Mouse (Mus musculus): ENCODE data around the gene Add3. TPM values are rescaled to one million over a fixed set of nuclear protein-coding genes. Genes with fewer than 3 reads are reported as not detected.
A peak's percentile ranks its signal among the peaks of the same experiment; 100 is the strongest.

The Add3 gene
- polyA plus RNA-seq, 1 experiment from 2014 or later, result 118 TPM

DNA sequence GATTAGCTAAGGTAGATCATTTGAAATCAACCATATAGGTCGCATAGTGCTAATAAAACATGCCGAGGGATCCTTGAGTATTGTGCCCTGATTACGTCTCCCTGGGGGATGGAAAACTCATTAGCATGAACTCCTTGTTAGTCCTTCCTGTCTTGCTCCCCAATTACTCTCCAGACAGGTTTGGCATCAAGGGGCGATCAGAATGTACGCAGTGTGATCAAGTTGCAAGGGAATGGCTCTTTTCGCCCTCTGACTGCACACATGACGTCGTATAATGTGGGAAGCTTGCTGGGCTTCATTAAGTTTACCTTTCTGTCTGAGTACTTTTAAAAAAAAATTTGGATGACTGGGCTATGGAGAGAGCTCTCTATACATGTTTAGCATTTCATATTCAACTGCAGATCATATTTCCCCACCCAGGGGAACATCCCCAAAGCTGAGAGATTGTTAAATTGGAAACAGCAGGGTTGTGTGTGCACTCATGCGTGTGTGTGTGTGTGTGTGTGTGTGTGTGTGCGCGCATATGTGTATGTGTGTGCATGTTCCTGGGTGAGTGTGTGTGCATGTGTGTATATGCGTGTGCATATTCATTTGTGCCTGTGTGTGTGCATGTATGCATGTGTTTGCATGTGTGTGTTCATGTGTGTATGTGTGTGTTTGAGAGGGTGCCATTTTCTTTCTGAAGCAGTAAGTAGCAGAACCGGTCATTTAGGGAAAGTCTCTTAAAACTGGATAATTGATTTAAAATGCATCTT, 3.7 kb upstream of the Add3 start:
- Histone ChIP-seq H3K36me3 (no peaks in the 10 kb centered on the region), H3K9me3 (replicated peaks) (no peaks in the 10 kb centered on the region), H3K27me3 (no peaks in the 10 kb centered on the region), H3K4me2 (no peak overlapping the region), H3K27ac (no peak overlapping the region), H3K4me3 (no peak overlapping the region), H3K9ac (no peak overlapping the region), H3K4me1 (replicated peaks) (peaks cover 2% of the 10 kb centered on the region; the same call in 1 of the 2 replicates)
- ATAC-seq (replicated peaks; ENCODE audit: insufficient number of reproducible peaks, insufficient read depth, low FRiP score, low read depth), result no peak
- 75% methylated on average over 13 of the region's 13 CpGs for WGBS

DNA sequence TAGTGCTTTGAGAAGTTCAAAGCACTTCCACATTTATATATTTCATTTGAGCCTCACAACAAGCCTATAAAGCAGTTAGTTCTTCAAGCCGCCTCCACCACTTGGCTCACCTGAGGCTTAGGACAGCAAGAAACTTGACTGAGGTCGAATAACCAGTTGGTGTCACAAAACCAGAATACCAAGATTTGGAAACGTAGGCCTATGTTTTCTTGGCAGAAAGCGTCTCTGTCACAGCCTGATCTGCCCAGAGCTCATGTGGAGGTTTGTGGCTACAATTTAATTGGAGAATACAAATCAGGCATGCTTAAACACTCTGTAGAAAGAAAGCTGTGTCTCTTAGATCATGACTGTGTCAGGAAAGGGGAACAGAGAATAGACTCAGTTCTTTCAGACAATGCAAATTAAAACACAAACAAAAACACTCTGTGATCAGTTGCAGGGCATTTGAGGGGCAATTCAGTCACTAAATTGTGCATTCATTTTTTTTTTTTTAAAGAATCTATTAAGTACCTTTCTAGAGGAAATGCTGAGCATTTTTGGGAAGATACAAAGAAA, 3.0 kb upstream of the Add3 start:
- WGBS, result 70% methylated on average over 4 of the region's 4 CpGs
- H3K4me2 ChIP-seq, result no peak overlapping the region

DNA sequence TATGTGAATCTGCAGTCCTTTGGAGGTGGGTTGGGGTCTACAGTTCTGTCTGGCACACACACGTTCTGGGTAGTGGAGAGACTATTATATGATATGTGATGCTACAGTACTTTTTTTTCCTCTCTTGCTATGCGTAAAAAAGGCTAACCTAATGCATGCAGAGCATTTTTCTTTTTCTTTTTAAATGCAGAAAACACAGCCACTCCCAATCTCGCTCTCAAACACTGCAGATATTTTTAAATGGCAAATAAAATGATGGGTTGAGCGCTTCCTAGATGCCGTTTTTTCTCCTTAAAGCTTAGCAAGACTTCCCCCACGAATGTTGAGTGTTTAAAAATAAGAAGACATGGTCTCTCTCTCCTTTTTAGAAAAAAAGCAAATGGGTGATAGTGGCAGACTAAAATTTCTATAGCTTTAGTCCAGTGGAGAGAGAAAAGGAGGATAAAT, 584 bp downstream of the Add3 start:
- H3K9ac ChIP-seq, result peak overlapping the region; percentile 82
- peak overlapping the region; percentile 82 for H3K4me2 ChIP-seq
- H3K27ac ChIP-seq, result peak overlapping the region; percentile 94
- peak overlapping the region; percentile 99 for H3K4me3 ChIP-seq
- 2% methylated on average over 6 of the region's 6 CpGs for WGBS
- no peaks in the 10 kb centered on the region for H3K9me3 ChIP-seq (replicated peaks)
- no peak for ATAC-seq (replicated peaks; ENCODE audit: insufficient number of reproducible peaks, insufficient read depth, low FRiP score, low read depth)
- no peaks in the 10 kb centered on the region for H3K36me3 ChIP-seq
- H3K27me3 ChIP-seq, result no peaks in the 10 kb centered on the region
- H3K4me1 ChIP-seq (replicated peaks), result peaks cover 18% of the 10 kb centered on the region

More for the DNA sequence above, 3.0 kb upstream of the Add3 start:
- H3K4me1 ChIP-seq (replicated peaks), result peaks cover 3% of the 10 kb centered on the region; the same call in 1 of the 2 replicates
- H3K27ac ChIP-seq, result no peak overlapping the region
- H3K27me3 ChIP-seq, result no peaks in the 10 kb centered on the region
- ATAC-seq (replicated peaks; ENCODE audit: insufficient number of reproducible peaks, insufficient read depth, low FRiP score, low read depth), result no peak
- no peak overlapping the region for H3K4me3 ChIP-seq
- no peak overlapping the region for H3K9ac ChIP-seq
- H3K9me3 ChIP-seq (replicated peaks), result no peaks in the 10 kb centered on the region
- no peaks in the 10 kb centered on the region for H3K36me3 ChIP-seq

DNA sequence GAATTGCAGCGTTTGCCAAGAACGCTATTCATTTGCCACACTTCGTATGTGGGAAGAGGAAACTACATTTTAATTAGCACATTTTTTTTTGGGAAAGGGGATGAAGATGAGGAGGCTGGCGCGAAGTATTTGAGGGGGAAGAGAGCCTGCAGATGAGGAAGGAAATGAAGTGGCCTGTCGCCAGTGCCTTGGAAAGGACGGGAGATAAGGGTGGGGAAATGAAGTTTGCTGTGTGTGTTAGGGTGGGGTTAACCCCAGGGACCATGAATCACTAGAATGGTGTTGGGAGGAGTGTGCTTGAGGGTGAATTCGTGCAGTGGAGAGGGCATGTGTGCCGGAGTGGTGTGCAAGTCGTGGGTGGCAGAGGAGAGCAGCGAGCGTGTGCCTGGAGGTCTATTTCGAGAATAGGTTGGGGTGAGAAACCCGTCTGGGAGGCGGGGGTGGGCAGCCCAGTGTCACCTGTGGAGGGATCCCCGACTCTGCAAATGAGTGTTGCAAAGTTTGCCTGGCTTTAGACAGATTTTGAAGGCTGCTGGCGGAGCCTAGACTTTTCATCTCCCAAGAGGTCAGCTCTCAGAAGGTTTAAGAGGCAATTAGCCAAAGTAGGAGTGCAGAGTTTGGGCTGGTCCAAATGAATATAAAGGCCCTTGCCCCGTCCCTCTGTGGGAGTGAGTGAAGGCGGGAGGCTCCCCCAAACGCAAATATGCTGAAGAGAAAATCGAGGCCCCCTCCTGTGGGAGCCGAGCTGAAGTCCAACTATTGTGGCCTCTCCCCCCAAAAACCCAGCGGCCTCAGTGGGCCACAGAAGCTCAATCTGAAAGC, 1.2 kb downstream of the Add3 start:
- under 1% methylated on average over 23 of the region's 23 CpGs for WGBS
- ATAC-seq (replicated peaks; ENCODE audit: insufficient number of reproducible peaks, insufficient read depth, low FRiP score, low read depth), result peak; percentile 5
- H3K27ac ChIP-seq, result peak overlapping the region; percentile 94
- no peaks in the 10 kb centered on the region for H3K36me3 ChIP-seq
- no peaks in the 10 kb centered on the region for H3K27me3 ChIP-seq
- H3K9me3 ChIP-seq (replicated peaks), result no peaks in the 10 kb centered on the region
- peak overlapping the region; percentile 82 for H3K9ac ChIP-seq
- peaks cover 25% of the 10 kb centered on the region for H3K4me1 ChIP-seq (replicated peaks)
- peak overlapping the region; percentile 99 for H3K4me3 ChIP-seq
- H3K4me2 ChIP-seq, result peak overlapping the region; percentile 82

DNA sequence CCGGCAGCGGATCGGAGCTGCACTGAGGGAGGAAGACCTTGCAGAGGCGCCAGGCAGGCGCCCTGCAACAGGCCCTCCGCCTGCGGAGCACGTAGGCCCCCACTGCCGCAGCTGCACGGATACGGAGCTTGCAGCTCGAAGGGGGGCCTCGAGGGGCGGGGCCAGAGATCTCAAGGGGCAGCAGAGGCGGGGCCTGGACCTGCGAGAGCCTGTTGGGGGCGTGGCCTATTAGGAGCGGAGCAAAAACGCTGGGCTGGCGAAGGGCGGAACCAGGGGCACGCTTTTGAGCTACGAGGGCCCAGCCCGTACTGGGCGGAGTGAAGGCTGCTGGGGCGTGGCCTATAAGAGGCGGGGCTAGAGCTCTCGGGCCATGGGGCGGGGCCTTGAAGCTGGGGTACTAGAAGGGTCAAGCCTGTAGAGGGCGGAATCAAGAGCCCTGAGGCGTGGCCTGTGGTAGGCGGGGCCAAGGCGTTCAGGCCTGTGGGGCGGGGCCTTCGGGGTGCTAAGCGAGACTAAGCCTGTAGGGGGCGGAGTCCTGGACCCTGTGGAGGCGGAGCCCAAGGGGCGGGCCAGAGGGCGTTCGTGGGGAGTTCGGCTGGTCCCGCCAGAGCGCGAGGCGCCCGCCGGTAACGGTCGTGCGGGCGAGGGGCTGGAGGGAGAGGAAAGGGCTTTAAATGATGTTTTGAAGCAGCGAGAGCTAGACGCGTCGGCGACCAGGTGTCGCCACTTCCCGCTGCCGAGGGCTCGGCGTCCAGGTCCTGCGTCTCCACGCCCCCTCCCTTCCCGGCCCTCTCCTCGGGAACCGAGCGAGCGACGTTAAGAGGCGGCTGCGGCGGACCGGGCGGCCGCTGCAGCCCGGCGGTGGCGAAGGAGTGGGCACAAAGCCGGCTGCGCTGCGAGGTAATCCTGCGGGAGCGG, 2.2 kb downstream of the Add3 start:
- peak overlapping the region; percentile 94 for H3K27ac ChIP-seq
- H3K4me3 ChIP-seq, result peak overlapping the region; percentile 99
- peak overlapping the region; percentile 98 for H3K9ac ChIP-seq
- WGBS, result under 1% methylated on average over 84 of the region's 84 CpGs
- no peaks in the 10 kb centered on the region for H3K27me3 ChIP-seq
- H3K9me3 ChIP-seq (replicated peaks), result no peaks in the 10 kb centered on the region
- H3K4me1 ChIP-seq (replicated peaks), result peaks cover 31% of the 10 kb centered on the region
- peak; percentile 95 for ATAC-seq (replicated peaks; ENCODE audit: insufficient number of reproducible peaks, insufficient read depth, low FRiP score, low read depth)
- peak overlapping the region; percentile 82 for H3K4me2 ChIP-seq
- H3K36me3 ChIP-seq, result no peaks in the 10 kb centered on the region

DNA sequence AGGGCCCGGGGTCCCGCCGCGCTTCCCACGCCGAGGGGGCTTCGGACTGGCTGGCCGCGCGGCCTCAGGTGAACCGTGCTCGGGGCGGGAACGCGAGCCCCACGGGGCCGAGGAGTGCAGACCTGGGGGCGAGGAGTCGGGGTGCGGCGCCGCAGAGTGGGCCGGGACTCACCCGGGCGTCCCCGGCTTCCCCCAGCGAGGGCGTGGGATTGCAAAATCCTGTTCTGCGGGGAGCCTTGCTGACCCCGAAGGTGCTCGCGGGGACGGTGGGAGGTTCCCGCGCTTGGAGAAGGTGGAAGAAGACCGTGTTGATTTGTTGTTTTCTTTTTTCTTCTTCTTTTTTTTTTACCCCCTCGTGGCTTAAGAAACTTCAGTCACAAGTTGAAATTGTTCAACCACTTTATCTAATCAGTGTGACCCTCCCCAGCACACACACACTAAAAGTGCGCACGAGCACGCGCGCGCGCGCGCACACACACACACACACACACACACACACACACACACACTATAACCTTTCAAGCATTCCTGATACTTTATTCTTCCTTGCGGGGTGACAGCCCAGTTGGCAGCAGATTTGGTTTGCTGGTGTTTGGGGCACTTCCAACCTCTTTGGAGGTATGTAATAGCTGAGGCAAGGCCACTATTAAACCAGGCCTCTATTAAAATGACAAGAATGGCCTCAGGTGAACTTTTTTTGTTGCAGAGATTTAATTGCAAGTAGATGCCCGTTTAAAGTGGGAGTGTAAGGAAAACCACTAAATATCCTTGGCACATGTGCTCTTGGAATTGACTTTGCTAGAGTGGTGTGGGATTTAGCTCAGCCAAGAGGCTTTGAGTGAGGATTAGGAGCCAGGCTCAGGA, 3.1 kb downstream of the Add3 start:
- ATAC-seq (replicated peaks; ENCODE audit: insufficient number of reproducible peaks, insufficient read depth, low FRiP score, low read depth), result no peak
- H3K27ac ChIP-seq, result peak overlapping the region; percentile 90
- peaks cover 39% of the 10 kb centered on the region for H3K4me1 ChIP-seq (replicated peaks)
- under 1% methylated on average over 48 of the region's 48 CpGs for WGBS
- H3K36me3 ChIP-seq, result no peaks in the 10 kb centered on the region
- no peaks in the 10 kb centered on the region for H3K27me3 ChIP-seq
- peak overlapping the region; percentile 99 for H3K4me3 ChIP-seq
- H3K9me3 ChIP-seq (replicated peaks), result no peaks in the 10 kb centered on the region
- peak overlapping the region; percentile 98 for H3K9ac ChIP-seq
- H3K4me2 ChIP-seq, result peak overlapping the region; percentile 67

DNA sequence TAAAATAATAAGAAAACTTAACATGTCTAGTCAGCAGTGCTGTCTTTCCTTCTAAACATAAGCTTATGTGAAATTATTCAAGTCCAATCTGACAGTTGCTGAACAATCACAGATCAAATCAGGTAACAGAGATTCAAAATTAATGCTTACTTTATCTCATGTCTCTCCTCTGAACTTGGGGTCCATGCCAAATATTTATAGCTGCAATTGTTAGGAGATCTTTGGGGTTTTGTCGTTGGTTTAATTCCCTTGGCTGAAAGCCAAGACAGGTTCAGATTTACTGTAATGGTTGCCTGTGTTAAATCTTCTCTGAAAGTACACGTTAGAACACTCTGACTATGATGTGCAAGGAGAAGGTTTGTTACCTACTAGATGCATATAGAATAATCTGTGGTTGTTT, 4.8 kb downstream of the Add3 start:
- Histone ChIP-seq H3K4me3 (peak overlapping the region; percentile 14; the same call in 1 of the 2 replicates), H3K27ac (no peak overlapping the region), H3K4me1 (replicated peaks) (peaks cover 54% of the 10 kb centered on the region), H3K9me3 (replicated peaks) (no peaks in the 10 kb centered on the region), H3K27me3 (no peaks in the 10 kb centered on the region), H3K4me2 (peak overlapping the region; percentile 67), H3K36me3 (no peaks in the 10 kb centered on the region), H3K9ac (no peak overlapping the region; the same call in 1 of the 2 replicates)
- 3% methylated on average over 2 of the region's 2 CpGs for WGBS
- no peak for ATAC-seq (replicated peaks; ENCODE audit: insufficient number of reproducible peaks, insufficient read depth, low FRiP score, low read depth)

DNA sequence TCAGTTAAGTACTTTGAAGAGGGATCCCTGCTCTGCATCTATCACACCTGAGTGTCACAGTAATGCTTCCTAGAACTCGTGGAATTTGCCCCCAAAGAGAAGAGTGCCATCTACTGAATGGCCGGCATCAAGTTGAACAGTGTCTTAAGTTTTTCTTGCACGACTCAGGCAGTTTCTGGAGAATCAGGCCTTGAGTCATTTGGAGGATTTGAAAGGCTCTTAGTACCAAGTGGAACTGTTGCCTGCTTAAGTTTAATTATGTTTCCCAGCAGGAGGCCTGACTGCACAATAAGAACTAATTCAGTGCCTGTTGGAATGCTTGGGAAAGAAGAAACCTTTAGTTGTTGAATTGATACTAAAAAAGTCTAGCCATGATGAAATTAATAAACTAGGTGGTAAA, 9.1 kb downstream of the Add3 start:
- H3K36me3 ChIP-seq, result no peaks in the 10 kb centered on the region
- no peak overlapping the region for H3K4me2 ChIP-seq
- no peaks in the 10 kb centered on the region for H3K27me3 ChIP-seq
- no peak overlapping the region for H3K9ac ChIP-seq
- H3K9me3 ChIP-seq (replicated peaks), result no peaks in the 10 kb centered on the region
- H3K4me1 ChIP-seq (replicated peaks), result peaks cover 68% of the 10 kb centered on the region
- WGBS, result 34% methylated on average over 3 of the region's 3 CpGs
- peak overlapping the region; percentile 30; the same call in 1 of the 2 replicates for H3K27ac ChIP-seq
- no peak for ATAC-seq (replicated peaks; ENCODE audit: insufficient number of reproducible peaks, insufficient read depth, low FRiP score, low read depth)
- H3K4me3 ChIP-seq, result no peak overlapping the region

DNA sequence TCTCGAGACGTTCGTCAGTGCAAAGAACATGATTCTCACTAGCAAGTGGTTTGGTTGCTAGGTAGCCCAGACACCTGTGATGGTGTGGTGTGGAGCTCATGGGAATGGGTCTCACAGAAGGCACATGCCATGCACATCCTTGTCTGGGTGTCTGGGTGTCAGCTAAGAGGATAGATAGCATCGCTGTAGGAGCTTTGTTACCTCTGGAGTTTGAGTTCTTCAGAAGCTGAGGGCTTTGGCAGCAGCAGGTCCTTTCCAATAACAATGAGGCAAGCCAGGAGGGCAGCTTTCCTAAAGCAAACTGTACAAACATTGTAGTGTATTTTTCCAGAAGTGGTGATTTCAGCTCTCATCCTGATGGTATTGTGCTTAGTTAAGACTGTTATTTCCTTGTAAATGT, 12.2 kb downstream of the Add3 start:
- no peak for ATAC-seq (replicated peaks; ENCODE audit: insufficient number of reproducible peaks, insufficient read depth, low FRiP score, low read depth)
- no peak overlapping the region for H3K4me2 ChIP-seq

DNA sequence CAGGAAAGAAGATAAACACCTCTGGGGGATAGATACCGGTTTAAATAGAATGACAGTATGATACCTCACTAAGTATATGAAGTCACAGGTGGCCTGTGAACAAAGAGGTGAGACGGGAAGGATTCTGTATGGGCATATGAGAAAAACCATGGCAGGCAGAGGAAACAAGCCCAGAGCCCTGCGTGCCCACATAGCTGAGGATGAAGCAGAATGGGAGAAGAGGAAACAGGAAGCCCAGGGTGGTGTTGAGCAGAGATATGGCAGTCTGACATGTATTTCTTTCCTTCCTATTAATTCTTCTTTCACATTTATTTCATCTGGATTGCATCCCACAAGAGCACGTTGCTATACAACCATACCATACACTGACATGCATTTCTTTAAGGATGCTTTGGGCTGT, 12.9 kb downstream of the Add3 start:
- Histone ChIP-seq H3K36me3 (no peaks in the 10 kb centered on the region), H3K4me3 (no peak overlapping the region), H3K9ac (0 out of 2 replicates have a peak overlapping the region, but pooled peaks have one; percentile 12), H3K9me3 (replicated peaks) (no peaks in the 10 kb centered on the region), H3K27ac (peak overlapping the region; percentile 68), H3K27me3 (no peaks in the 10 kb centered on the region), H3K4me2 (0 out of 2 replicates have a peak overlapping the region, but pooled peaks have one; percentile 2), H3K4me1 (replicated peaks) (peaks cover 70% of the 10 kb centered on the region)
- WGBS, result 45% methylated on average over 4 of the region's 4 CpGs
- ATAC-seq (replicated peaks; ENCODE audit: insufficient number of reproducible peaks, insufficient read depth, low FRiP score, low read depth), result no peak

More for the DNA sequence above, 12.2 kb downstream of the Add3 start:
- Histone ChIP-seq H3K27me3 (no peaks in the 10 kb centered on the region), H3K9me3 (replicated peaks) (no peaks in the 10 kb centered on the region), H3K9ac (no peak overlapping the region), H3K27ac (peak overlapping the region; percentile 68), H3K36me3 (no peaks in the 10 kb centered on the region), H3K4me3 (no peak overlapping the region), H3K4me1 (replicated peaks) (peaks cover 74% of the 10 kb centered on the region)
- WGBS, result 58% methylated on average over 4 of the region's 4 CpGs

Measured in heart, embryonic 15.5 days (tissue).